Mouse (Mus musculus): ENCODE data around the gene Ptpn13.

Gene Ptpn13

DNA sequence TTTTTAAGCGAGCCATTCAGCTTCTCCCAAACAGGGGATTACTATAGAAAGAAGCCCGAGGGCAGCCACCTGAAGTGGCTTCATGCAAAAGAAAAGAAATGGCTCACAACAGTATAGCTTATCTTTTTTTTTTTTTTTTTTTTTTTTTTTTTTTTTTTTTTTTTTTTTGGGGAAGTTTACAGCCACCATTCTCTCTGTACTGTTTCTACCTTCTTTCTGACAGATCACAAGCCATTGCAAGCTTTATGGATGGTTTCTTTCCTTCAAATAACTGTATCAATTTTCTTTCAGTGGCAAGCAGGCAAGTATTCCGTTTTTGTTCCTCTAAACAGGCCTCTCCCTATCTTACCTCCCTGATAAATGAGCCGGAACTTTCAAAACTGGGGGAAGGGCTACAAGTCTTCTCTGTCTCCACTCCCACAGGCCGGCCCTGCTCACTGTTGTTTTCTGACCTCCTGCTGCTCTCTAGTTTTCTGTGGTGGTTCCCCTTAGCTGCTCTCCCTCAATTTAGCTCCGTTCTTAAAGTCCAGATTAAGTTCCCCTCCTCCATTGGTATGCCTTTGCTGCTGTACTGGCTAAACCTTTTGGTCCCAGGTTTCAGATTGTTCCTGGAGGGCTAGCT lies 1.6 kb upstream of the Ptpn13 start:
- DNase-seq (ENCODE audit: low spot score): no peak

DNA sequence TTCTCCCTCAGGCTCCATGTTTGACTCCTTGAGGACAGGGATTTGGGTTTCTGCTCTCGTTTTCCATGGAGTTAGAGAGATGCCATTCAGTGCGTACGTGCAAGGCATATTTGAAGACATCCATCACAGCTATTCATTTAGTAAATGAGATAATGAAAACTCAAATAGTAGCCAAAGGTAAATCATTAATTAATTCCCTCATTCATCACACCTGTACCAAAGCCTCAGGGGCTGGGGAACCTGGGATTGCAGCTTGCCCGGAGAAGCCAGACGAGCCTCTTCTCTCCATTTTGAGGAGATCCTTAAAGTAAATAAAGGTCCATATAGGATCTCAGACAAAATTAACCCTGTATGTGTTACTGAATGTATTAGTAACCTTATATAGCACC lies 1.1 kb upstream of the Ptpn13 start:
- DNase-seq (ENCODE audit: low spot score): no peak

DNA sequence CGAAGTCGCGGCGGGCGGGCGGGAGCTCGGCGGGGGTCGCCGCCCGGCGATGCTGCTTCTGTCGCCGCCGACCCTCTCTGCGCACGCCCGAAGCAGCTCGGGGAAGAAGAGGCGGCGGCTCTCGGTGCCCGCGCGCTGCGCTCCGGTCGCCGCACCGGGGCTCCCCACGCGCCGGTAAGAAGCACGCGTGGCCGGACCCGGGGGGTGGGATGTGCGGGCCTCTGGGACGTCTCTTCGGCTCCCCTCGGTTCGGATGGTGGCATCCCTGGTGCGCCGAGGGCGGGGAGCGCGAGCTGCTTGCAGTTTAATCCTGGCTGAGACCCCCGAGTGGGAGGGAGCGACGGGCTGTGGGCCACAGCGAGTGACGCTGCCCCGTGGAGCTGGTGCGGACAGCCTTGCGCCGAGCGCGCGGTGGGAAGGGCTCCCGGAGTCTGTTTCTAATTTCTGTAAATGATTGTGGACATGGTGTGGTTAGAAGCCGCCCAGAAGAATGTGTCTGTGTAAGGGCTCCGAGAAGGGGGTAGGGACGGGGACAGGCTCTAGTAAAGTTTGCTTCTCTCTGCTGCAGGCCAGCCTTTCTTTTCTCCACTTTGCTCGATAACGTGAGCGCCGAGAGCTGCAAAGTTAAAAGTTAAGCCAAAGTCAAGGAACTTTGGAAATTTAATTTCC lies 505 bp downstream of the Ptpn13 start:
- DNase-seq (ENCODE audit: low spot score): no peak

DNA sequence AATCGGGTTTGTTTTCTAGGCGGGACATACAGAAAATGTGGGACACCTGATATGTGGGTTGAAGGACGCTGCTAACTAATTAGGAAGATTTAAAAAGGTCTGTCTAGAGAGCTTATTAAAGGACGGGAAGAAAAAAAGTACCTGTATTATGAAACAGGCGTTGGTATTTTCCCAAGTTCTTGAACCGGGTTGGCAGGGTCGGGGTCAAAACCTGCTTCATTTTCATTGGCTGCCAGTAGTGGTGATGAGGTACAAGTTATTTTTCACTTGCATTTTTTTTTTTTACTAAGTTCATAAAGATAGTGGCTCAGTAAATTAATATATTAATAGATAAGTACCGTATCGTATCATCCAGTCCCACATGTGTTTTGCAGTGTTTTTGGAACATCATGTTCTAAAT lies 1.3 kb downstream of the Ptpn13 start:
- no peak for DNase-seq (ENCODE audit: low spot score)

DNA sequence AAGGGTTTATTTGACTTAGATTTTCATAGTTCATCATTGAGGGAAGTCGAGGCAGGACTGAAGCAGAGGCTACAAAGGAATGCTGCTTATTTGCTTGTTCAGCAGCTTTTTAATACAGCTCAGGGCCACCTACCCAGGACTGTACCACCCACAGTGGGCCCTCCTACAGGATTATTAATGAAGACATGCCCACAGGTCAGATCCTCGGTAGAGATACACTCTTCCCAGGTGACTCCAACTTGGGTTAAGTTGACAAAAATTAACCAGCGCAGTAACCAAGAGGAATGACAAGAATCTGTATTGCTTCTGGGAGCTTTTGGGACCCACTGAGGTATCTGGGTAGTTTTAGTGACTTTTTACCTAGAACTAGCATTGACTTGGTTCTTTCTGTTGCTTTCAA lies 6.0 kb downstream of the Ptpn13 start:
- no peak for DNase-seq (ENCODE audit: low spot score)

DNA sequence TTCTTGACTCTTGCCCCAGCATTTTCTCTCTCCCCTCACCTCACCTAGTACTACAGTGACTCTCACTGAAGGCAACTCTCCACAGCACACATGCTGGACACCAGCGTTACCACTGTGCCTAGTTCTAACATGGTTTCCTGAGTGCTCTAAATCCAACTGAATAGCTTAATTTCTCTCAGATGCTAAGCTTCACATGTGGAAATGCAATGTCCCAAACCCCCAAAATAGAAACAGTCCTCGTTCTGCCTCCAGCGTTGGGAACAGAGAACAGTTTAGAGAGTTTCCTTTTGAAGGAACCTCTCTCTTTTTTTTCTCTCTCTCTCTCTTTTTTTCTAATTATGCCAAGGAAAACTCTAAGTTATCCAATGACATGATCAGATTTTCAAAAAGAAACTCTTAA lies 6.5 kb downstream of the Ptpn13 start:
- DNase-seq (ENCODE audit: low spot score): no peak

DNA sequence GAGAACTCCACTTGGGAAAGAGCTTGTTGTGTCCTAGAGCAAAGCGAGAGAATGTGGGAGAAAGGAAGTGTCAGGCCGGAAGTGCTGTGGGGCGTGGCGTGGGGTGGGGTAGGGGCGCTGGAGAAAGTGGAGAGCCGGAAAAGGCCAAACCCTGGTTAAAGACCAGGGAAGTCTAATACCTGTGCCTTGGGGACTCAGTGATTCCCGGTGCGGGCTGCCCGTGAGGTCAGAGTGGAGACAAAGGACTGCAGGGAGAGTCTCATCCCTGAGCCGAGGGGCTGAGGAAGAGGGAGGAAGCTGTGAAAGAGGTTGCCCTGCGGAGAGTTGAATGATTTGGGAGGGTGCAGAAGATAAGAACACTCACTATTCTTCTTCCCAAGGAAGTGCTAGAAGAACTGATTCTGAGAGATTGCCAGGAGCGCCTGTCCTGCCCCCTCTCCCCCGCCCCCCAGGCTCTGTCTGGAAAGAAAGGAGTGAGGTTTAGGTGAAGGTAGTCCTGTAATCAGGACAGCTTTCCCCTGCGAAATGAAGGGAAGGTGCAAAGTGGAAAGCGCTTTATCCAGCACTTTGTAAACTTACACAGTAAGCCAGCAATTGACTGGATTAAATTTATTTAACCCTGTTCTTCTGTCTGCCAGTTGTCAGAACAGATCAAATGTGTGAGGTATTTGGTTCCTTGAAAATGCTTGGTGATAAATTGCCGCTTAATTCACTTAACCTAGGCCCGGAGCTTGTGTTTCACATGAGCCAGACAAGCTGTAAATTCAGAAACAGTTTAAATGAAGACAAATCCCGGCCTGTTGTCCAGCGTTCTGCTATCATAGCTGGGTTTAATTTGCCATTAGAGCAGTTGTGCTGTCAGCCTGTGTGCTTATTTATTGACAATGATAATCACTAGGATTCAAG lies 11.3 kb downstream of the Ptpn13 start:
- no peak for DNase-seq (ENCODE audit: low spot score)

DNA sequence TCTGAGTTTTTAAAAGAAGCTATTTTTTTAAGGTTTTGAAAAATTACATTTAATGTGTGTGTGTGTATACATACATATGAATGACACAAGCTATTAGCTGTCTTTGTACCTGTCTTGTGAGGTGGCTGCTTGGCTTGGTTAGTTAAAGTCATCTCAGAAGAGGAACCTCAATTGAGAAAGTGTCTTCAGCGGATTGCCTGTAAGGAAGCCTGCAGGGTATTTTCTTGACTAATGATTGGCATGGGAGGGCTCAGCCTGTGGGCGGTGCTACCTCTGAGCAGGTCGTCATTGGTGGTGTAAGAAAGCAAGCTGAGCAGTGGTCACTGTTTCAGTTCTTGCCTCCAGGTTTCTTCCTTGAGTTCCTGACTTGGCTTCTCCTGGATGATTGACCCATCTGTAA lies 12.7 kb downstream of the Ptpn13 start:
- DNase-seq (ENCODE audit: low spot score): no peak

DNA sequence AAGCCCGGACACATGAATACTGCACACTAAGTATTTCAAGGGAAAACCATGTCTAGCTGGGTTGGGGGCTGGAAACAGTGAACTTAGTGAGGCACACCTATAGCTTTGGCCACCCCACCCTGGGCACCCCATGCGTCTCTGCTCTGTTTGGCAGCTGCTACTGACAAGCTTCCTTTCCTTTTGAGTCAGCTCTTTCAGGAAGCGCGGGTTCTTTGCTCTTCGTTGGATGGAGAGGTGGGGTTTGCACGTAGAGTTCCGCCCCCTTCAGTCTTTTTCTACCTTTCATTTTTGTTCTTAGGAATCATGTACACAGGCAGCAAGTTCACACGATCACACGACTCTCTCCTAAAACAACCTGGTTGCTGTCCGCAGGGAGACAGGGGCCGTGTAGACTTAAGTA lies 14.2 kb downstream of the Ptpn13 start:
- no peak for DNase-seq (ENCODE audit: low spot score)

DNA sequence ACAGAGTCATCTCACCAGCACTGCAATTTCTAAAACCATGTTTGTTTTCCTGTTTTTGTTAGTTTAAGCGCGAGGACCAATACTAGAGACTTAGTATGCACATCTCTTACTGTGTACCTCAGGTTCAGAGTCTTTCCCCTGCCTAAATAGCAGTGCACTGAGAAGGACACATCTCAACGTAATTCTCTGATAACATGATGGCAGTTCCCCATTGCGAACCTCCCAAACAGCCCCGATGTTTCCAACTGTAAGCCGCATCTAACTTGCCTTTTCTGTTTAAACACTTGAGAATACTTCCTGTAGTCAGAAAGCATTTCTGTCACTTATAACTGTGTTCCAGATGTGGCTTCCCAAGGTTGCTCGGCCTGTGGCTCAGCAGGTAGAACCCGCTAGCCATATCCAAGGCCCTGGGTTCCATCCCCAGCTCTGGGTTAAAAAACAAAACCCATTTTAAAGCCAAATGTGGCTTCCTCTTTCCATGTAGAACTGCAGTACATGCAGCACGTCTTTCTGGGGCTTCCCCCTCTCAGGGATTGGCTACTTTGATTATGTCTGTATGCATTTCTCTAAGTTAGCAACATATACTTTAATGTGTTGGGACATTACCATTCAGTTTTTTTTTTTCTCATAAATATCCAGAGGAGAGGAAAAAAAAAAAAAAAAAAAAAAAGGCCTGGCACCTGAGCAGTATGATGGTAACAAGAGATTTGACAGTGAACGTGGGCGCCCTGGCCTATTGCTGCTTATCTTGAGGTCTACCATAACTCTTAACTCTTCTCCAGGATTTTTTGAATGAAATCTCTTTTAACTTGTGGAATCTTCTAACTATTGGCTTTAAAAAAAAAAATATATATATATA lies 15.7 kb downstream of the Ptpn13 start:
- DNase-seq (ENCODE audit: low spot score): no peak

DNA sequence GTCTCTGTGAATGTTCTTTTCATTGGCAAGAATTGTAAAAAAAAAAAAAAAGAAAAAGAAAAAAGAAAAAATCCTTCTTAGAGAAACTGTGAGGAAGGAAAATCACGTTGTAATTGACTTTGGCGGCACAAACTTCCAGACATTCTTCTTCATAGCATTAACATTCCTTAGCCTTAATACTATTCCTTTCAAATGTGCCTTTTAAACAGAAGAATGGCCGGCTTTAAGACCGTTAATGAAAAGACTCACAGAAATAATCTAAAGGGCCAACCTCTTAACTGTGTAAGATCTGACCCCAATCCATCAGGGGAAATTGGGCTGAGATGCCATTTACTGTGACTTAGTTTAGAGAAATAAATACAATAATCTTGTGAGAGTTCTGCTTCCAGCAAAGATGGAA lies 16.7 kb downstream of the Ptpn13 start:
- no peak for DNase-seq (ENCODE audit: low spot score)

DNA sequence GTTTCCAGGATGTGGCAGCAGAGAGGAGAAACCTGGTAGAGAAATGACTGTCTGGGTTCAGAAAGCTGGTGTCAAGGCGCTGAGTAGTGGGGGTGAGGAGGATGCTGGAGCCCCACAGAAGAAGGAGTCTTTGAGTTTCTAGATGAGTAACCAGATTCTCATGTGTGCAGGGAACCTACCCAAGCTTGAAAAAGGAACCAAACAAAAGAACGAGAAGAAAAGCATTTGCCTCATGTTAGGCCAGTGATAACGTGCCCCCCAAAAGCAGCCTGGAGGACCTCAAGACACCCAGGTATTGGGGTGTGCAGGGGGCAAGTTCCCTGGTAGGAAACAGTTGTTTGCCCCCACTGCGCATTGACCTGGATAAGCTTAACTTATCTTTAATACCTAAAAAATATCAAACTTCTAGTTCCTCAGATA lies 17.3 kb downstream of the Ptpn13 start:
- DNase-seq (ENCODE audit: low spot score): no peak

DNA sequence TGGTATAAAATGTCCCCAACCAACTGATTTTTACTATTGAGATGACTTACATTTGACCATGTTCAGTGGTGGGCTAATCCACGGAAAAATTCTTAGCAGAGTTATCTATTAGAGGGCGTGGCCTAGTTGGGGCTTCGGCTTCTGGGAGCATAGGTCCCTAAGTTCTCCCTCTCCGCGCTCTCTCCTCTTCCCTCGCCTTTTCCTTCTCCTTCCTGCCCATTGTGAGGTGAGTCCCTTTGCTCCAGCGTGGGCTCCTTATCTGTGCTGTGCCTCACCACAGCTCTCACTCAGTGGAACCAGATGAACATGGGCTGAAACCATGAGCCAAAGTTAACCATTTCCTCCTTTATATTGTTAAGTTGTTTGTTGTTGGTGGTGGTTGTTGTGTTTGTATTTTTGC lies 17.9 kb downstream of the Ptpn13 start:
- DNase-seq (ENCODE audit: low spot score): no peak

DNA sequence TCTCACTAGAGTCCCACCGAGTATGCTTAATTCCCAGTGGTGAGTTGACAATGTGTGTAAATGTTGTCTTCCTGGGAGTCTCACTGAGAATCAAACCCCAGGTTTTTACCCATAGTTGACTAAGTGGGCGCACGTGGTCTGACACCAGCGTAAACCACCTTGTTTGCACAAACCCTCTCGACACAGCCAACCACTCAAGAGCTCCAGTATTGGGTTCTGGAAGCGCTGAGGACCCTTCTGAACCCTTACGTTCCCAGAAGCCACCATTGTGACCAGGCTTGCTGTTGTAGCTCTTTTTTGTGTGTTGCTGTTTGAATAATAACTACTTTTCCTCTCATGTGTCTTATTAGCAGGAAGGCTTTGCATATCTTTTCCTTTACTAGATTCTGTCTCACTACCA lies 20.4 kb downstream of the Ptpn13 start:
- DNase-seq (ENCODE audit: low spot score): no peak

DNA sequence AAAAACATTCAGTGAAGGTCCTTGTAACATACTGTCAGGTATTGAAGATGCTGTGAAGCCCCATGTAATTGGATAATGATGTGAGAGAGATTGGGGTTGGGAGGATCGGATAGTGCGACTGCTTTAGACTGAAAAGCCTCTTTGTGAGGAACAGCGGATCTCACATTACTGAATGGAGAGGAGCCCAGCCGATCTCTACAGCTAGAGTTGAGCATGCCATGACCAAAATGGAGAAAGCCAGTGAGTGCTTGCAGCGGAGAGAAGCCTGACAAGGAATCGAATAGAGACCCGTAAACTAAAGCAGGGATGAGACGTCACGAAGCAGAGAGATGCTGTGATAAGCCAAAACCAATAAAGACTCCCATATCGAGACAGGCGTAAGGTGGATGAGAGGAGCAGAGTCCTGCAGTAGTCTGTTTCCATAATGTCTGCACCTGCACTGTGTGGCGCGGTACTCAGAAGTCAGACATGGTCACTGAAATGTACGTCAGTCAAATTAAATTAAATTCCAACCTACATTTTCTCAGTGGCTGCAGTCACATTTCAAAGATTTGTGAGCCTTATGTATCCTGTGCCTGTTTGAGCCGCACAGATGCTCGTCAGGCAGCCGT lies 22.9 kb downstream of the Ptpn13 start:
- no peak for DNase-seq (ENCODE audit: low spot score)

DNA sequence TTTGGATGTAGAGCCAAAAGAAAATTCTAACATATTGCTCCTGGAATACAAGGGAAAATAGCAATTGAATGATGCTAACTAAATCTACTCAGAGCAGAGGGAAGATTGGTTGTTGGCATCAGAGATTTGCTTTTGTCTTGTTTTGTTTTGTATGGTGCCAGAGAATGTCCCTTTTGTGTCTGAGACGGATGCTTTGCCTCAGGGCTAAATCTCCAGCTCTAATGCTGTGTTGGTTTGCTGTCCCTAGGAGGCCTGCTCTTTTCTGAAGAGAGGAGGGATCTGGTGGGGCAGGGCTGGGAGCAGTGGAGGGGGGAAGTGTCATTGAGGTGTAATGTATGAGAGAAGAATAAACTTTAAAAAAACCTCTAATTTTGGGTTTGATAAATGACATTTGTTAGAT lies 23.5 kb downstream of the Ptpn13 start:
- no peak for DNase-seq (ENCODE audit: low spot score)

DNA sequence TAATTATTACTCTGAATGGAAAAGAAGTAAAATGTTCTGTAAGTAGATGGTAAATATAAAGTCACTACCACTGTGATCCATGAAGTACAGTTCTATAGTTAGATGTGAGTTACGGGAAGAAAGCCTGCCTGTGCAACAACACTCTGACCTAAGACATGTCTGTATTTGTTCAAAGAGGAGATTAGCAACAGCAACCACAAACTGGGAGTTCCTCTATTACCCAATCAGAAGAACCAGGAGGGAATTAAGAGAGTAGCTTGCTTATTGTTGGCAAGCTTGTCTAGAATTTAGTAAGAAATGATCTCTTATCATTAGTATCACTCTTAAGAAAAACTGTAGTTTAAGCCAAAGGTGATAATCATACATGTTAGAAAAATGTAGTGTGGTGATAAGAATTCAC lies 25.7 kb downstream of the Ptpn13 start:
- DNase-seq (ENCODE audit: low spot score): no peak

DNA sequence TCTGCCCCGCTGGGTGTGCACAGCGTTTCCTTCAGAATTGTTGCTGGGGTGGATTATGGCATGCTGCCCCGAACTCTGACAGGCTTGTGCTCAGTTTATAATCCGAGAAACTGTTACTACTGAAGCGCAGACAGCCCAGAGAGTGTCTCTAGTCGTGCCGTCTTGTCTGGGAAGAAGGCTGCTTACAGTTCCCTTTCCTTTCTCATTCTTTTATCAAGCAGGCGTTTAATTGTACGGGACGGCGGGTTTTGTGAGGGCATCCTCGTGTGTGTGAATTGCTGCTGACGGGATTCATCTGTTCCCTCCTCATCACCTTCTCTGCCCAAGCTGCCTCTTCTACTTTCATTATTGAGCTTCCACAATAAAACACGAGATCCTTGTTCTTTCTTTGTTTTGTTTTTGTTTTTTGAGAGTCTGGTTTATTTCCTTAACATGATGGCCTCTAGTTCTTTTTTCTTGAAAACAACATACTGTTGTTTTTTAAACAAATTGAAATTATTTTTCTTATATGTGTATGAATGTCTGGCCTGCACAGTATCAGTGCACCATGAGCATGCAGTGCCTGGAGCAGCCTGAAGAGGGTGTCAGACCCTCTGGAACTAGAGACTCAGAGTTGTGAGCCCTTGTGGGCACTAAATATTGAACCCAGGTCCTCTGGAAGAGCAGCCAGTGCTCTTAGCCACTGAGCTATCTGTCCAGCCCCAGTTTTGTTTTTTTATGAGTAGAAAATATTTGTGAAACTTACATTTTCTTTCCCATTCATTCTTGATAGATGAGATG lies 28.6 kb downstream of the Ptpn13 start:
- no peak for DNase-seq (ENCODE audit: low spot score)

DNA sequence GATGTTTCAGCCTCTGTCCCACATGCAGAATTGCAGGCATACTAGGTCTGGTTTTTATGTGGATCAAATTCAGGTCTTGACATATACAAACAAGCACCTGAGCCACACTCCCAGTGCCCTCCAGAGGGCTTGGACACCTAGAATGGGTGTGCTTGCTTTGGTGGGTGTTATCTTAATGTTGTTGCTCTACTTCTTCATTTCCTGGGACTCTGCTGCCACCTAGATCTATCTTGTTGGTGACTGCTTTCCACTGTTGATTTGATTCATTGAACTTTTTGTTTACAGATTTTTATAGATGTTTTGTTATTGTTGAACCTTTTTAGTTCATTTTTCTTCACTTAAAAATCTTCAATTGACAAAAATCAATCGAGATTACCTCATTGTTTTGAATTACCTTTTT lies 31.8 kb downstream of the Ptpn13 start:
- DNase-seq (ENCODE audit: low spot score): no peak

DNA sequence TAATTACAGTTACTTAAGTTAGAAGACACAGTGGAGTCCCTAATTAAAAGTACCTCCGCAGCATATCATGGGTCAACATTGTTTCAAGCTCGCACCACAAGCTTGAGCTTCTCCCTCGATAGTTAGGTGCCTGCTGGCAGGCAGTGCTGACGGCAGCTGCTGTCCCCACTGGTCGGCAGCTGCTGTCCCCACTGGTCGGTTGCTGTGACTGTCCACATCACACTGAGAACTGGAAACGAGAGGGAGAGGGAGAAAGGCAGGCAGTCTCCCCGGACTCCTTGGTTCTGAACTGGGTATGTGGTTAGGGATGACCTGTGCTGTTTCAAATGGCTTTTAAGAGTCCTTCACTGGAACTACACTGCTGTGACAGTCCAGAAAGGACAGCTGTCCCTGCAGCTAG lies 33.4 kb downstream of the Ptpn13 start:
- DNase-seq (ENCODE audit: low spot score): no peak

All from spleen, adult 12 weeks (tissue).